Mouse (Mus musculus) brown adipose tissue, adult 24 weeks (tissue): ENCODE measurements around the gene Plxnb2. TPM values are rescaled to one million over a fixed set of nuclear protein-coding genes. Genes with fewer than 3 reads are reported as not detected.

ENCODE experiments used
- H3K27ac ChIP-seq: fragments of 200-500 bp; replicated peaks from 2 replicates; pipeline ENCODE4 v1.5.1; 2012; ENCODE audit warnings: low read depth, mild to moderate bottlenecking, low read length
- H3K4me1 ChIP-seq: fragments of 200-500 bp; 2 replicates; pipeline ENCODE4 v1.6.1; 2012; ENCODE audit warnings: low read length, mixed read lengths; ENCODE audit not compliant: control insufficient read depth, insufficient read depth, insufficient read length
- H3K4me3 ChIP-seq: fragments of 200-500 bp; 2 replicates; pipeline ENCODE4 v1.5.1; 2012; ENCODE audit warnings: low read depth, mild to moderate bottlenecking, low read length, moderate library complexity; ENCODE audit not compliant: insufficient read depth
- polyA plus RNA-seq: library from polyadenylated mRNA; stranded (reverse); fragments of >200 nt; gene quantifications from 2 replicates; pipeline ENCODE4 v1.2.4, GENCODE M21; 2012; ENCODE audit not compliant: missing spikeins, insufficient read depth, insufficient read length

Plxnb2 gene
- polyA plus RNA-seq, 1 experiment: 5.4 TPM

DNA sequence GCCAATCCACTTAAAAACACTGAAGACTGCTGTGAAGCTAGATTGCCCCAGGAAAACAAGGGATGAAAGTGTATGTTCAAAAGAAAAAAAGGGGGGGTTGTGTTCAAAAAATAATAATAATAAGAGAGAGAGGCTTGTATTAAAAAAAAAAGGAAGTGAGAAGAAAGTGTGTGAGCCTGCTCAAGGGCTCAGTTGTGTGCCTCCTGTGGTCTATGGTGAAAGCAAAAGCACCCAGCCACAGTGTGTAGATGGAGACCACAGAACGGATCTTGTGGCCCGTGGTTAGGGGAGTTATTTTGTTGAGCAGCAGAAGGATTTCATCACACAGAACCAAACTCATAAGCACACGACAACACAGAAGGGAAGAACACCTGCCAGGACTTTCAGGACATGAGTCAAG lies 49.3 kb downstream of the Plxnb2 start:
- Histone ChIP-seq H3K27ac (no peak overlapping the region), H3K4me3 (no peak overlapping the region), H3K4me1 (peaks cover 10% of the 10 kb centered on the region)

DNA sequence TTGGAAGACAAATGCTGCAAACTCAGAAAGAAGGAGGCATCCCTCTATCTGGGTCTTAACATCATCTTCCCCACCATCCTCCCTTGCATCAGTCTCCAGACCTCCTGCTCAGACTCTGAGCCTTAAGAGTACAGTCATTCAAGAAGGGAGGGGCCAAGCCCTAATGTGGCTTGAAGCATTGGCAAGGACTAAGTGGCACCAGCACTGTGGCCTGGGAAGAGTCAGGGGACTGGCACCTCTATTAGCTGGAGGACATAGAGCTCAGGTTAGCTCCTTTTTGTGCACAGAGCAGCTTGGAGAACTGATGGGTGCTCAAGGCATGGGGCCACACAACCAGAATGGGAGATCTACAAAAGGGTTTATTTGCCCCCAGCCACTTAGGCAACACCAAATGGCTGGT lies 50.3 kb downstream of the Plxnb2 start:
- Histone ChIP-seq H3K4me3 (no peak overlapping the region), H3K27ac (no peak overlapping the region), H3K4me1 (peaks cover 10% of the 10 kb centered on the region)

DNA sequence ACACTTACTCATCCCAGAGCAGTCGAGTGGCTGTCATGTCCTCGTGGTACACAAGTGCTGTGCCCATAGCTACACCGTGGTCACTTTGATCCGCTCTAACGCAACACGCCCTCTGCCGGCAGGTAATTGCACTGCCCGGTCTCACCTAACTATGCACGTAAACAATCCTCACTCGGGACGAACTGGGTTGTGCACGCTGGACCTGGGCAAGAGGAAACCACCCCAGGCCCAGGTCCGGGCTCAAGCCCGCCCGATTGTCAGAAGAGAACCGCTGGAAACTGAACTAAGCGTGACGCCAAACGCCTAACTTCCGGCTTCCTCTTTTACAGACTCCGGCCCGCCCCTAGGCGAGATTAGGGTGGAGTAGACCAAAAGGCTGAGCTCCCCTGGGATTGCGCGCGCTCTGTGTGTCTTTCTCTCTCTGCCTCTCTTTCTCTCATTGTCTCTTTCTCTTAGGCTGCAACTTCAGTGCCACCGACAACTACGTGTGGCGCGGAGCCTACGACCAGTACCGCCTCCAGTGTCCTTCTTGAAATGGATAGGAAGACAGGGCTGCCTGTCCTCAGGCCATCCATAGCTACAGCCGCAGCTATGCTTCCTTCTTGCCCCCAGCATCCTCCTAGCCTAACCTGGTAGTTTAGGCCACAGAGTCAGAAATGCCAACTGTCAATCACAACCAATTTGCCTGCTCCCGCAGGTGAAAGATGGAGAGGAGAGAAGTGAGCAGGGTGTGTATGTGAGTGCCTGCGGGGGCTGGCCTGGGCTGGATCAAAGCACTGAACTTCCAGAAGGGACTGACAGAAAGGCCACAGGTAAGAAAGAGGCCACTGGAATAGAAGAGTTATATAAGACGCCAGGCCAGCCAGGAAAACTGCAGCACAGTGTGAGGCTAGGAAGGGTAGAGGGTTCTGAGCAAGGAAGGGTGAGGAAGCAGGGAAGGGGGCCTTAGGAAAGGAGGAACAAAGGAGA lies 51.9 kb downstream of the Plxnb2 start, which contains the start of gene Hdac10:
TSS of gene Hdac10 (minus strand) at position 319 of the 969 bp plus-strand sequence.
- Histone ChIP-seq H3K4me3 (peak within 1 kb of the TSS; percentile 85), H3K4me1 (peaks cover 10% of the 10 kb centered on the region), H3K27ac (peak within 1 kb of the TSS; percentile 87)

DNA sequence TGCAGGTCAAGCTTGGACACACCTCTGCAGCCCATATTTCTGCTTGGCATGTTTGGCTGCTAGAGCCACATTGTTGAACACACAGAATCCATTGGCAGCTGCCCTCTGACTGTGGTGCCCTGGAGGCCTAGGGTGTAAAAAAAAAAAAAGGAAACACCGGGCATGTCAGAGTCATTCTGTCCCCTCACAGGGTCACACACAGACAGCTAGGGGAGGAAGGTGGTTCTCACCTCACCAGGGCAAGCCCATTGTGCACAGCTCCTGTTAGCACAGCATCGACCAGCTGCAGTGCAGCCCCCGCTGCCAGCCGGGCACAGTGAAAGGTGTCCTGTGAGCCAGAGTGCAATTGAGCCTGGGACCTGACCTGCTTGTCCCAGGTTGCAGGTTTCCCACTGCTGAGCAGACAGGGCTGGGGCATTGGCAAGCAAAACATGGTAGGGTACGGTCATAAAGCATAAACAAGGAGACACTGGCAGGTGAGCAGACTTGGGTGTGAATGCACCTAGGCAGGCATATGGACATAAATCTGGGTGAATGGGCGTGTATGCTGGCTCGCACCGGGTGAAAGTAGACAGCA lies 53.1 kb downstream of the Plxnb2 start:
- peak overlapping the region; percentile 85 for H3K4me3 ChIP-seq
- no peak overlapping the region for H3K27ac ChIP-seq
- H3K4me1 ChIP-seq: peaks cover 15% of the 10 kb centered on the region

DNA sequence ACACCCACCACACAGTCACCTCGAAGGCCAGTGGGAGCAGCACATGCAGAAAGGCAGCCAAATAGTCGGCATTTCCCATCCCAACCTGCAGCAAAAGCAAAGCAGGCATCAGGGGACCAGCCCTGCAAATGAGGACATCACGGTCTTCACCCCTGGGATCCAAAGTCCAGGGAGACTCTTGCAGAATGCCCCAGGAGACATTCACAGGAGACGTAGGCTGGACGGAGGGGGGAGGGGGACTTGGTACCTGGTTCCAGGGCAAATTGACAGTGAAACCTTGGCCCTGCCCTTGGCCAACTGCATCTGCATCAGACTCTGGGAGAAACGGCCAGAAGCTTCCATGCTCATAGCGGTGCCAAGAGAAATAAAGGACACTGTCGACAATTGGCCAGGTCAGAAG lies 54.0 kb downstream of the Plxnb2 start:
- Histone ChIP-seq H3K4me3 (no peak overlapping the region), H3K4me1 (peaks cover 23% of the 10 kb centered on the region)

DNA sequence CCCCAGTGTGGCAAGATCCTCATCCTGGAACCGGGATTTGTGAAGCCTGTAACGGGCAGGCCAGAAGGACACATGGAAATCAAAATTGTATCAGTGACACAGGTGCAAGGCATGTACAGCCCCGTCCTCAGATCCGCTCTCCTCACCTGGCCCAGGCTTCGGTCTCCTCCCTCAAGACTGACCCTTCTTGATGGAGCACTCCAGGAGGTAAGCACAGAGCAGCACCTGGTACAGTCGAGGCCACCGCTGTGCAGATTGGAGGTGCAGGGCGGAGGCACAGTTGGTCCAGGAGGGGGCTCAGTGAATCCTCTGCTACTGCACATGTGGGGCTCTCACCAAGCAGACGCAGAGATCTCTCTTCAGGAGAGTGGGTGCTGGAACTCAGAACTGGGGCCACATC lies 55.2 kb downstream of the Plxnb2 start:
- H3K4me1 ChIP-seq: peaks cover 23% of the 10 kb centered on the region
- H3K4me3 ChIP-seq: no peak overlapping the region
- no peak overlapping the region for H3K27ac ChIP-seq

More for the DNA sequence above, 54.0 kb downstream of the Plxnb2 start:
- no peak overlapping the region for H3K27ac ChIP-seq

DNA sequence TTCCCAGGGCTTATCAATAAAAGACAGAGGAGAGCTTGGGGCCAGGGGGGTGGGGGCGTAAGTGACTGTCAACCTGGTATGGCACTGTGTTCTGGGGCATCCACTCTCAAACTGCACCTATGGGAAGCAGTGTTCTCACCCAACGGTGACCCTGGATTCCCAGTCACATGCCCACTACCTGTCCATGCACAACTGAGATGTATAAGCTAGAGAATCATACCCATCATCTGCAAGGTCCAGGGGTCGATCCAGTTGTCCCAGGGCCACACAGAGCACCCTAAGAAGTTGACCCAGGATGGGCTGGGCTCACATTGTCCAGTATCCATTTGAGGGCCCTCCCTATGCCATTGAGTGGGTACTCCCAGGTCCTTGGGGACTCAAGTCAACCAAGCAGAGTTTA lies 56.3 kb downstream of the Plxnb2 start:
- H3K4me3 ChIP-seq: no peak overlapping the region
- peaks cover 23% of the 10 kb centered on the region for H3K4me1 ChIP-seq

DNA sequence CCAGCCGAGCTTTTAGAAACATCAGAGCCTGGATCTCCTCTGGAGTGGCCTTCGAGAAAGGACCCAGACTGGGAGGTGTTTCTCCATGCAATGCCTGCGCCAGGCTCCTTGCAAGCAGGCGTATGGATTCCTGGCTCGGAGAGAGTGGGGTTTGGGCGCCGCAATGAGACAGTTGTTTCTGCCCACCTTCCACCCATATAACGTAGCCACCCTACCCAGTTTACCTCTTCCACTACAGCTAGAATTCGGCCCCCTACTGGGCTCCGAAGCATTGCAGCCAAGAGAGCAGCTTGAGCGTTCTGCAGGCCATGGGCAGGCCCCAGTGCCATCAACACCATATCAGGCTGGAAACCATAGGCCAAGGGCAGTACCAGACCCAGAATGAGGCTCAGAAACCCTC lies 57.0 kb downstream of the Plxnb2 start:
- H3K27ac ChIP-seq: no peak overlapping the region
- peak overlapping the region; percentile 88; the same call in 1 of the 2 replicates for H3K4me3 ChIP-seq
- peaks cover 20% of the 10 kb centered on the region for H3K4me1 ChIP-seq

More for the DNA sequence above, 56.3 kb downstream of the Plxnb2 start:
- no peak overlapping the region for H3K27ac ChIP-seq

DNA sequence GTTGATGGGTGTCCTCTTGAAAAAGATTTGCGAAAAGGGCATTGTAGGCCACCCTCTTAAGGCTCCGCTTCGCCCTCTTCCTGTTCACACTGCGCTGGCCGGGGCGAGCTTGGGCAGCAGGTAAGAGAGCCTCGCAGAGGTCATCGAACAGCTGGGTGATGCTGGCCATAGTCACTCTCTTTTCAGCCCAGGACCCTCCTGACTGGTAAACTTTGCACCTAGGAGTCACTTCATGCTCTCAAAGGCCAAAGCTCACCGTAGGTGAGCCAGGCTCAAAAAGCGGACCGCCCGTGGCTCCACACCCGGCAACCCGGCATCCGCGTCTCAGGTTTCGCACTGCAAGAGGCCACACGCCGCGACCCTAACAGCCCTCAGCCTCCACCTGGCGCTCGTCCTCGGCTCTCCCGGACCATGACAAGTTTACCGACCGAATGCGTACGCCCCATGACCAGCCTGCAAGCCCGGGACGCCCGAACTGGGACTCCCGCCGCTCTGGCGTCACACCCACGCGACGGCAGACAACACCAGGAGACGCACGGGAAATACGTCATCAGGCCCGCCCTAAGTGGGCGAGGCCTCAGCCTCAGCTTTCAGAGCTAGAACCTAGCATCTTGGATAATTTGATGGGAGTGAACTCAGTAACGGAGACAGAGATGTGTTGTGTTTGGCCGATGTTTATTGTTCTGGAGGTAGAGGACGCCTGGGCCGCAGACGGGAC lies 57.8 kb downstream of the Plxnb2 start, which contains the start of gene Tubgcp6:
TSS of gene Tubgcp6 (minus strand) at position 464 of the 718 bp plus-strand sequence.
- H3K4me1 ChIP-seq: peaks cover 18% of the 10 kb centered on the region
- no peak within 1 kb of the TSS for H3K27ac ChIP-seq
- peak within 1 kb of the TSS; percentile 88 for H3K4me3 ChIP-seq

DNA sequence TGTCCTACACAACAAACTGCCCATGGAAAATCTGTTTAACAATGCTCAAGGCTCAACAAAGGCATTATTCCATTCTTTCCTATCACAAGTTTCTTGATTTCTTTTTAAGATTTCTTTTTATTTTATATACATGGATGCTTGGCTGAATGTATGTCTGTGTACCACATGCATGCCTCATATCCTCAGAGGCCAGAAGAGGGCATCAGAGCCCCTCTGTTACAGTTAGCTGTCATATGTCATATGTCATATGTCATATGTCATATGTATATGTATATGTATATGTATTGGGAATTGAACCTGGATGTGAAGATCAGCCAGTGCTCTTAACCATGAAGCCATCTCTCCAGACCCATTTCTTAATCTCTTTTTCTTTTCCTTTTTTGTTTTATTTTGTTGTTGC lies 62.6 kb downstream of the Plxnb2 start:
- Histone ChIP-seq H3K27ac (no peak overlapping the region), H3K4me3 (no peak overlapping the region)

DNA sequence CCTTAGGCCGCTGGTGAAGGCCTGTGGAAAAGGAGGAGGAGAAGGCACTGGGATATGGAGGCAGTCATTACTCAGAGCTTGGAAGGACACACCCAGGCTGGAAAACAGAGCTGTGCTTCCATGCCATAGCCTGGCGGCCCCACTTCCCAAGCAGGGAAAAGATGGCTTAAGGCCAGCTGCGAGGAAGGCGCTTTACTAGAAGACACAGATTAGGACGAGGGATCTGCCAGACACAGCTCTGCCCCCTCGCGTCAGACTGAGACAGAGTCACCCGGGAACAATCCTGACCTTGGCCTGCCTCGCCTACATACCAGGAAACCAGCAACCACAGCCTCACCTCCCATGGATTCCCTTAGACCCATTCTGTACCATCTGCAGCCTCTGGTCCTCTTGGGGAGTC lies 70.4 kb downstream of the Plxnb2 start:
- Histone ChIP-seq H3K4me3 (no peak overlapping the region), H3K27ac (no peak overlapping the region), H3K4me1 (no peaks in the 10 kb centered on the region)

More for the DNA sequence above, 62.6 kb downstream of the Plxnb2 start:
- H3K4me1 ChIP-seq: peaks cover 8% of the 10 kb centered on the region

DNA sequence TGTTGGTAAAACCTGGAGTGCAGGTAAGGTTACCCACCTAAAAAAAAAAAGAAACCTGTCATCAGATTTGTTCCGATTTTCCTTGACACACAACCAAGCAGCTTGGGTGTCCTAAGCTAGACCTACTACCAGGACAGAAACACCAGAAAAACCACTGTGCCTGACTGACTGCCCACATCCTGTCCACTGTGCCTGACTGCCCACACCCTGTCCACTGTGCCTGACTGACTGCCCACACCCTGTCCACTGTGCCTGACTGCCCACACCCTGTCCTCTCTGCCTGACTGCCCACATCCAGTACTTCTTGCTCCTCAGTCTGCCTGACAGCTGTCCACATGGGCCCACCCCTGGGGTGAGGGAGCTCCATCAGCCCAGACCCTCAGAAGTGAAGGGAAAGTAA lies 73.6 kb downstream of the Plxnb2 start:
- Histone ChIP-seq H3K27ac (no peak overlapping the region), H3K4me3 (no peak overlapping the region), H3K4me1 (no peaks in the 10 kb centered on the region)

DNA sequence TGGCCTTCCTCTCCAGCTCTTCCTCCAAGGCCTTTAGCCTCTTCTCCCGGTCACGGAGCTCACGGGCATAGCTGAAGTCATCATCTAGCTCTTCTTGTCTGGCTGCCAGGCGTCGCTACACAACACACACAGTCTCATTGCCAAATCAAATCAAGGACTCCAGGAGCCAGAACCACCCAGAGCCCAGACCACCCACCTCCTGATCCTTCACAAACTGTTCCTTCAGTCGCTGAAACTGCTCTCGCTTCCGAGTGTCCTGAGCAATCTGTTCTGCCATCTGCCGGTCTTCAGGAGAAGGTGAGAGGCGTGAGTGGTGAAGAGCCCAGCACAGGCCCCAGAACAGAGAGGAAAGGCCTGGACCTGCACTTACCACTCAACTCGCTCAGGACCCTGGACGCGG lies 74.5 kb downstream of the Plxnb2 start:
- Histone ChIP-seq H3K4me3 (no peak overlapping the region), H3K4me1 (no peaks in the 10 kb centered on the region), H3K27ac (no peak overlapping the region)
